Mouse (Mus musculus): ENCODE data around the gene Ppbp. TPM values are rescaled to one million over a fixed set of nuclear protein-coding genes. Genes with fewer than 3 reads are reported as not detected.

Ppbp gene
- polyA plus RNA-seq (2015; fragmentation: Illumina TruSeq; extraction: RNeasy Lipid Tissue Mini Kit (QIAGEN cat#74804); ENCODE audit: insufficient read depth, low read depth, low replicate concordance) = 3.0 TPM

DNA sequence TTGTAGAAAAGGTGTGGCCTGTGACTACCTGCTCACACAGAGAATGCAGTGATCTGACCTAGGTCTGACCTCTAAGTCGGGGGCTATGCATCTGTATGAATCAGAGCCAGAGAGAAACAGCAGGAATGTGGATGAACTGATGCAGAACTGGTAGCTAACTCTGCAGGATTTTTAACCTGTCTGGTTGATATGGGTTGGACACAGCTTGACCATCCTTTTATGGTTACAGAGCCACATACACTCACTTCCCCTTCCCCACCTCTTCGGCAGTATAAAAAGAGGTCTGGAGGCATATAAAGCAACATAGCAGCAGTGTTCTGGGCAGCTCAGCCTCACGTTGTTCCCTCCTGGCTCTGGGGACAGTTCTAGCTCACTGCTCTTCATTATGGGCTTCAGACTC lies at the start of gene Ppbp:
Gene Ppbp (plus strand): TSS at position 301 of the 400 bp plus-strand sequence.

DNA sequence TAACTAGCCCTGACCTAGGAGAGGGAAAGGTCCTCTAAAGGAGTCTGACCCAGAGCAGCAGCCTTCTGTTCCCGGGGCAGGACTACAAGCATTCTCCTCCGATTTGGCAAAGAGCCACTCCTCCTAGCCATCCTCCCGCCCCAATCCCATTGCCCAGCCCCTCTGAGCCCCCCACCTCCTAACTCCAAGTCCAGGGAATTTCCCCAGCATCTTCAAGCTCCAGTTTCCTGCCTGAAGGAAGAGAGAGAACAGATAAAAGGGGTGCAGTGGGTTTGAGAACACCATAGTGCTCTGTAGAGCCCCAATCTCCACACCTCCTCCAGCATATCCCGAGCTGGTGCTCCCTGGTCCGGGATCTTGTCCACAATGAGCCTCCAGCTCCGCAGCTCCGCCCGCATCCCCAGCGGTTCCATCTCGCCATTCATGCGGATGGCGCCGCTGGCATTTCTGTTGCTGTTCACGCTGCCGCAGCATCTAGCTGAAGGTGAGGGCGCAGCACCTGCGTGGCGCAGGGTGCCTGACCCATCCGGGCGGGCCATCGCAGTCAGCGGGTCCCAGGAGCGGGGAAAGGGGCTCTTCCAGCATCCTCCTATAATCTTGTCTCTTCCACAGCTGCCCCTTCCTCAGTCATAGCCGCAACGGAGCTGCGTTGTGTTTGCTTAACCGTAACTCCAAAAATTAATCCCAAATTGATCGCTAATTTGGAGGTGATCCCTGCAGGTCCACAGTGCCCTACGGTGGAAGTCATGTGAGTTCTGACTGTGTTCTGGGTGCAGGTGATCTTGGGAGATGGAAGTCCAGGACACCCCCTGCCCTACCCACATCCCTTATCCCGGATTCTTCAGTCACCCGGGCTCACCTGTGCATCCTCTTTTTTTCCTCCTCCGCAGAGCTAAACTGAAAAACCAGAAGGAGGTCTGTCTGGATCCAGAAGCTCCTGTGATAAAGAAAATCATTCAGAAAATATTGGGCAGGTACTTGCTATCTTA lies 8.9 kb upstream of the Ppbp start, which contains the start of gene Cxcl5:
Gene Cxcl5 (plus strand): TSS at position 284 of the 989 bp plus-strand sequence.

DNA sequence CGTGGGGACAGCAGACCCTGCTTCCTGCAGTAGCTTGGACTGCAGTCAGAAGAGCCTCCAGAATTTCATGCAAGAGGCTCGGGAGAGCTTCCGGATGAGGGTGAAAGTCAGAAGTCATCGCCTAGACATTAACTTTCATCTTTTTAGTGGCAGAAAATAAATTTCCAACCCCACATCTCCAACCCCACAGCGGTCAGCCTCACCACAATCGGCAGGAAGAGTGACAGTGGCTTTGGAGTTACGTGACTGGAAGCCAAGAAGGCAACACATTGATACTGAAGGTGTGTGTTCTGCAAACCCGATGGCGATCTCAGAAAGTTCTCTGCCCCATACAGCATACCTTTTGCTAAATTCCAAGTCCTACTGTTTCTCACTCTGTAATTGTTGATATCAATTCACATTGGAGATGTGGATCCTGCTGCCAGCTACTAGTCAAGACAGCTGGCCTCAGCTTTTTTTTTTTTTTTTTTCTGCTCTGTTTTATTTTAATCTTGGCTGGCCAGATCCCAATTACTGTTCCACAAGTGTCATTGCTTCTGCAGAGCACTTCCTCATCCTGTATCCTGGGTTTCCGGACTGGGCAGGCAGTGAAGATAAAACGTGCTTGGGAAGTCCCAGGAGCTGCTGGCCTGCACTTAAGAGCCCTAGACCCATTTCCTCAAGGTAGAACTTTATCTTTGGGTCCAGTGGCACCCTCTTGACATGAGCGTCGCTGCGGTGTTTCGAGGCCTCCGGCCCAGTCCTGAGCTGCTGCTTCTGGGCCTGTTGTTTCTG lies 3.7 kb downstream of the Ppbp start, which contains the start of gene Pf4:
Gene Pf4 (plus strand): TSS at position 556 of the 774 bp plus-strand sequence.

DNA sequence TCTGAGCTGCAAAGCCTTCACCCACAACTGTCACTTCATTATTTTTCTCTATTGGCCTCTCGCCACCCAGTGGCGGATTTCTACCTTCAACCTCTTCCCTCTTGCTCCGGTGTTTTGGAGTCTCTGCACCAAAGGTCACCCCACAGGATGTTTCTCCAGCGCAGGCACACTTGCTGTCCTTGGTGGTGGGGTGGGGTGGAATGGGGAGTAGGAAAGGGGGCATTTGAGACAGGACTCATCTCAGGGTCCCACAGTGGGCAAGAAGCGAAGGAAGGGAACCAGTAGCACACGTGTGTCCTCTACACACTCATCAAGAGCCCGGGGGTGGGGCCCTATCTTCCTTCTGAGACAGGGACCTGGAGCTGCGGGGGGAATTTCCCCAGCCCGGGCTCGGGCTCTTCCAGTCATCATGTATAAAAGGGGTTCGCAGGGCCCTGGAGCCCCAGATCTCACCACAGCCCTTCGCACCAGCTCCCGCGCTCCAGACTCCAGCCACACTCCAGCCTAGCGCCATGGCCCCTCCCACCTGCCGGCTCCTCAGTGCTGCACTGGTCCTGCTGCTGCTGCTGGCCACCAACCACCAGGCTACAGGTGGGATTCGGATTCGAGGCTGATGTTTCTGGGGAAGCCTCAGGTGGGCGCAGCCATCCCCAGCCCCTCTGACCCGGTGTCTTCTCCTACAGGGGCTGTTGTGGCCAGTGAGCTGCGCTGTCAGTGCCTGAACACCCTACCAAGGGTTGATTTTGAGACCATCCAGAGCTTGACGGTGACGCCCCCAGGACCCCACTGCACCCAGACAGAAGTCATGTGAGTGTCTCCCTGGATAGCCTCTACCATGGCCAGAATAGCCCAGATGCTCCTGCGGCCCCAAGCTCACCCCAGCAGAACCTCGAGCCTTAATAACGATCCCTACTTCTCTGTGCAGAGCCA lies 17.6 kb downstream of the Ppbp start, which contains the start of gene Cxcl3:
Gene Cxcl3 (plus strand): TSS at position 445 of the 930 bp plus-strand sequence.

DNA sequence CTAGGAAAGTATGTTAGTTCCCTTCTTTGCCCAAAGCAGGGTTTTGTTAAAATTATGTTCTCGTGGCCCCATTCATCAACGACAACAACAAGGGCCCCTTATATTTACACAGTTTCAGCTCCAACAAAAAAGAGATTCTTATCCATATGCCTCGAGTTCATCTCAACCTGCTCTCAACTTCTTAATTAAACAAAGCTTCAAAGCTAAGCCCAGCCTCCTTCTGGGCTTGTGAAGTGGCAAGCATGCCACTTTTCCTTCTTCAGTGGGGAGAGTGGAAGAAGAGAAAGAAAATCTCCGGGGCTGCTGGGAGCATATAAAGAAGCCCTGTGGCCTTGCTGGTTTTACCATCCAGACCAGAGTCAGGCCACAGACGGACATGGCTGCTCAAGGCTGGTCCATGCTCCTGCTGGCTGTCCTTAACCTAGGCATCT lies 25.9 kb downstream of the Ppbp start, which contains the start of gene Cxcl15:
Gene Cxcl15 (plus strand): TSS at position 340 of the 431 bp plus-strand sequence.

Other genes starting within 250 kb of the Ppbp start
- gene Afm, start 249.6 kb upstream of the Ppbp start, polyA plus RNA-seq (2015; fragmentation: Illumina TruSeq; extraction: RNeasy Lipid Tissue Mini Kit (QIAGEN cat#74804); ENCODE audit: insufficient read depth, low read depth, low replicate concordance) = 3.4 TPM
- not detected for gene 5830473C10Rik, start 207.4 kb upstream of the Ppbp start, polyA plus RNA-seq (2015; fragmentation: Illumina TruSeq; extraction: RNeasy Lipid Tissue Mini Kit (QIAGEN cat#74804); ENCODE audit: insufficient read depth, low read depth, low replicate concordance)
- 2.0 TPM for gene Rassf6, start 127.9 kb upstream of the Ppbp start, polyA plus RNA-seq (2015; fragmentation: Illumina TruSeq; extraction: RNeasy Lipid Tissue Mini Kit (QIAGEN cat#74804); ENCODE audit: insufficient read depth, low read depth, low replicate concordance)
- not detected for gene Cxcl5, start 9.2 kb upstream of the Ppbp start, polyA plus RNA-seq (2015; fragmentation: Illumina TruSeq; extraction: RNeasy Lipid Tissue Mini Kit (QIAGEN cat#74804); ENCODE audit: insufficient read depth, low read depth, low replicate concordance)
- gene Pf4, start 3.9 kb downstream of the Ppbp start, polyA plus RNA-seq (2015; fragmentation: Illumina TruSeq; extraction: RNeasy Lipid Tissue Mini Kit (QIAGEN cat#74804); ENCODE audit: insufficient read depth, low read depth, low replicate concordance) = 26.1 TPM
- not detected for gene Cxcl3, start 17.6 kb downstream of the Ppbp start, polyA plus RNA-seq (2015; fragmentation: Illumina TruSeq; extraction: RNeasy Lipid Tissue Mini Kit (QIAGEN cat#74804); ENCODE audit: insufficient read depth, low read depth, low replicate concordance)
- not detected for gene Cxcl15, start 26.0 kb downstream of the Ppbp start, polyA plus RNA-seq (2015; fragmentation: Illumina TruSeq; extraction: RNeasy Lipid Tissue Mini Kit (QIAGEN cat#74804); ENCODE audit: insufficient read depth, low read depth, low replicate concordance)
- gene Cxcl1, start 122.7 kb downstream of the Ppbp start, polyA plus RNA-seq (2015; fragmentation: Illumina TruSeq; extraction: RNeasy Lipid Tissue Mini Kit (QIAGEN cat#74804); ENCODE audit: insufficient read depth, low read depth, low replicate concordance) = 0.76 TPM
- not detected for gene Cxcl2, start 135.4 kb downstream of the Ppbp start, polyA plus RNA-seq (2015; fragmentation: Illumina TruSeq; extraction: RNeasy Lipid Tissue Mini Kit (QIAGEN cat#74804); ENCODE audit: insufficient read depth, low read depth, low replicate concordance)
- gene Mthfd2l, start 162.6 kb downstream of the Ppbp start, polyA plus RNA-seq (2015; fragmentation: Illumina TruSeq; extraction: RNeasy Lipid Tissue Mini Kit (QIAGEN cat#74804); ENCODE audit: insufficient read depth, low read depth, low replicate concordance) = 2.8 TPM

Data from pancreas, adult 10 weeks (tissue).